Mouse (Mus musculus) myocyte (in vitro differentiated cells): ENCODE data around the gene Cryzl2. TPM values are rescaled to one million over a fixed set of nuclear protein-coding genes. Genes with fewer than 3 reads are reported as not detected.

ENCODE experiments used
- H3K27me3 ChIP-seq: one replicate; pipeline ENCODE4 v1.6.1; 2011; ENCODE audit not compliant: control insufficient read depth, insufficient read depth, insufficient read length
- H3K36me3 ChIP-seq: one replicate; pipeline ENCODE4 v1.6.1; 2011; ENCODE audit not compliant: control insufficient read depth, insufficient read depth
- H3K4me2 ChIP-seq: one replicate; pipeline ENCODE4 v1.6.1; 2011; ENCODE audit warnings: low read depth, control low read depth
- H3K4me3 ChIP-seq: one replicate; pipeline ENCODE4 v1.5.1; 2011; ENCODE audit warnings: mild to moderate bottlenecking, control low read depth, moderate library complexity
- H3K79me2 ChIP-seq: one replicate; pipeline ENCODE4 v1.6.1; 2011; ENCODE audit not compliant: control insufficient read depth, insufficient read depth
- H3ac ChIP-seq: one replicate; pipeline ENCODE4 v1.6.1; 2011; ENCODE audit not compliant: control insufficient read depth, insufficient read length
- CEBPB ChIP-seq: IDR thresholded peaks from 2 replicates; pipeline ENCODE4 v1.6.1; 2011; ENCODE audit warnings: mild to moderate bottlenecking, moderate library complexity; ENCODE audit not compliant: poor library complexity, insufficient read depth, severe bottlenecking
- E2F4 ChIP-seq: IDR thresholded peaks from one replicate; pipeline ENCODE4 v1.6.1; 2011; ENCODE audit warnings: mild to moderate bottlenecking, control low read depth, moderate library complexity; ENCODE audit not compliant: insufficient read depth
- MAX ChIP-seq: IDR thresholded peaks from one replicate; pipeline ENCODE4 v1.6.1; 2011; ENCODE audit warnings: low read depth, mild to moderate bottlenecking, control low read depth
- MYOD1 ChIP-seq, 3 experiments: IDR thresholded peaks; one replicate each; pipeline ENCODE4 v1.6.1; 2011; ENCODE audit warnings: control low read depth in 2 of 3, low read depth in 2 of 3, mild to moderate bottlenecking in 2 of 3, moderate library complexity in 1 of 3; ENCODE audit not compliant: insufficient read length in 2 of 3, control insufficient read depth in 1 of 3
- MYOG ChIP-seq, 3 experiments: IDR thresholded peaks; one replicate each; pipeline ENCODE4 v1.6.1; 2011; ENCODE audit warnings: control low read depth in 2 of 3, low read depth in 2 of 3, mild to moderate bottlenecking in 2 of 3; ENCODE audit not compliant: insufficient read length in 2 of 3, control insufficient read depth in 1 of 3, insufficient read depth in 1 of 3
- POLR2A ChIP-seq: IDR thresholded peaks from one replicate; pipeline ENCODE4 v1.6.1; 2011; ENCODE audit warnings: low read depth, mild to moderate bottlenecking, control low read depth, moderate library complexity; ENCODE audit not compliant: insufficient read length
- POLR2AphosphoS2 ChIP-seq: IDR thresholded peaks from one replicate; pipeline ENCODE4 v1.6.1; 2011; ENCODE audit warnings: low read depth, control low read depth; ENCODE audit not compliant: insufficient read length
- REST ChIP-seq: IDR thresholded peaks from one replicate; pipeline ENCODE4 v1.6.1; 2011; ENCODE audit warnings: mild to moderate bottlenecking, control low read depth, moderate library complexity; ENCODE audit not compliant: insufficient read depth, insufficient read length
- SRF ChIP-seq: IDR thresholded peaks from one replicate; pipeline ENCODE4 v1.6.1; 2011; ENCODE audit warnings: low read depth; ENCODE audit not compliant: control insufficient read depth, insufficient read length
- TCF12 ChIP-seq: IDR thresholded peaks from one replicate; pipeline ENCODE4 v1.6.1; 2011; ENCODE audit warnings: mild to moderate bottlenecking, control low read depth; ENCODE audit not compliant: poor library complexity, insufficient read depth, severe bottlenecking
- TCF3 ChIP-seq: IDR thresholded peaks from one replicate; pipeline ENCODE4 v1.6.1; 2011; ENCODE audit warnings: low read depth, control low read depth; ENCODE audit not compliant: insufficient read length
- USF1 ChIP-seq: IDR thresholded peaks from one replicate; pipeline ENCODE4 v1.6.1; 2011; ENCODE audit warnings: low read depth, mild to moderate bottlenecking, control low read depth, moderate library complexity
- polyA plus RNA-seq: library from polyadenylated mRNA; unstranded; fragments of >200 nt; fragmentation: generic; extraction: Trizol; gene quantifications from one replicate; pipeline ENCODE4 v1.2.1, GENCODE M21; 2012; ENCODE audit warnings: missing spikeins

The Cryzl2 gene
- polyA plus RNA-seq, 1 experiment = 0.12 TPM

- no peak for TF ChIP-seq POLR2AphosphoS2
- TF ChIP-seq SRF = no peak
- no peak for TF ChIP-seq REST
Measured at GRCm38 (mm10) chr1:157526625-157527024, 68.2 kb downstream of the Cryzl2 start.

GRCm38 (mm10) chr1:157532826-157533460 lies 74.6 kb downstream of the Cryzl2 start:
- H3K4me3 ChIP-seq = no peak overlapping the region
- no peaks in the 10 kb centered on the region for H3K27me3 ChIP-seq
- H3K4me2 ChIP-seq = no peak overlapping the region
- no peak overlapping the region for H3ac ChIP-seq
- no peaks in the 10 kb centered on the region for H3K36me3 ChIP-seq
- TF ChIP-seq MAX (no peak), SRF (no peak), MYOD1 (IDR thresholded peaks at IDR 0.05; ENCODE audit: control insufficient read depth in 1 of 3, insufficient read length in 2 of 3, low read depth in 2 of 3) (no peak), POLR2AphosphoS2 (no peak), CEBPB (no peak), E2F4 (no peak), POLR2A (no peak), MYOG (IDR thresholded peaks at IDR 0.05; ENCODE audit: control insufficient read depth in 1 of 3, insufficient read depth in 1 of 3, insufficient read length in 2 of 3, low read depth in 2 of 3) (no peak), USF1 (no peak), TCF3 (no peak), TCF12 (no peak), REST (no peak)
- H3K79me2 ChIP-seq = no peaks in the 10 kb centered on the region

More at GRCm38 (mm10) chr1:157526625-157527024, 68.2 kb downstream of the Cryzl2 start:
- H3K27me3 ChIP-seq = no peaks in the 10 kb centered on the region
- no peak overlapping the region for H3ac ChIP-seq
- H3K4me3 ChIP-seq = no peak overlapping the region
- H3K79me2 ChIP-seq = no peaks in the 10 kb centered on the region
- H3K4me2 ChIP-seq = no peak overlapping the region
- no peaks in the 10 kb centered on the region for H3K36me3 ChIP-seq

- no peaks in the 10 kb centered on the region for H3K27me3 ChIP-seq
- H3K4me2 ChIP-seq = no peak overlapping the region
- no peaks in the 10 kb centered on the region for H3K79me2 ChIP-seq
- no peak overlapping the region for H3K4me3 ChIP-seq
- no peaks in the 10 kb centered on the region for H3K36me3 ChIP-seq
- no peak overlapping the region for H3ac ChIP-seq
- no peak for TF ChIP-seq USF1
- TF ChIP-seq REST = no peak
- TF ChIP-seq MYOG (IDR thresholded peaks at IDR 0.05; ENCODE audit: control insufficient read depth in 1 of 3, insufficient read depth in 1 of 3, insufficient read length in 2 of 3, low read depth in 2 of 3) = no peak
- TF ChIP-seq POLR2AphosphoS2 = no peak
- TF ChIP-seq SRF = no peak
- TF ChIP-seq E2F4 = no peak
- TF ChIP-seq CEBPB = no peak
Measured at GRCm38 (mm10) chr1:157535571-157535970, 77.2 kb downstream of the Cryzl2 start.

GRCm38 (mm10) chr1:157536471-157536870 lies 78.1 kb downstream of the Cryzl2 start:
- no peak overlapping the region for H3K4me3 ChIP-seq
- H3K36me3 ChIP-seq = no peaks in the 10 kb centered on the region
- peak overlapping the region; percentile 59 for H3K4me2 ChIP-seq
- H3K79me2 ChIP-seq = no peaks in the 10 kb centered on the region
- no peak overlapping the region for H3ac ChIP-seq
- H3K27me3 ChIP-seq = no peaks in the 10 kb centered on the region
- no peak for TF ChIP-seq USF1
- TF ChIP-seq SRF = no peak
- TF ChIP-seq MYOD1 (IDR thresholded peaks at IDR 0.05; ENCODE audit: control insufficient read depth in 1 of 3, insufficient read length in 2 of 3, low read depth in 2 of 3) = no peak
- TF ChIP-seq TCF12 = no peak
- no peak for TF ChIP-seq TCF3
- TF ChIP-seq REST = no peak
- no peak for TF ChIP-seq CEBPB
- TF ChIP-seq POLR2AphosphoS2 = no peak
- no peak for TF ChIP-seq POLR2A
- no peak for TF ChIP-seq MYOG (IDR thresholded peaks at IDR 0.05; ENCODE audit: control insufficient read depth in 1 of 3, insufficient read depth in 1 of 3, insufficient read length in 2 of 3, low read depth in 2 of 3)
- TF ChIP-seq MAX = no peak
- TF ChIP-seq E2F4 = no peak

GRCm38 (mm10) chr1:157537636-157538035 lies 79.3 kb downstream of the Cryzl2 start:
- Histone ChIP-seq H3K27me3 (no peaks in the 10 kb centered on the region), H3ac (no peak overlapping the region), H3K4me3 (no peak overlapping the region), H3K36me3 (no peaks in the 10 kb centered on the region), H3K79me2 (no peaks in the 10 kb centered on the region), H3K4me2 (no peak overlapping the region)
- no peak for TF ChIP-seq POLR2AphosphoS2
- no peak for TF ChIP-seq REST

Other genes starting within 250 kb of the Cryzl2 start
- gene Rasal2, start 46.0 kb upstream of the Cryzl2 start, polyA plus RNA-seq = 4.1 TPM
- gene Sec16b, start 48.2 kb downstream of the Cryzl2 start, polyA plus RNA-seq = 4.3 TPM